Mouse (Mus musculus) myocyte (in vitro differentiated cells): ENCODE measurements at regions not wholly inside any gene's neighbourhood (a gene's known extent, or its start where the extent isn't known, plus 50 kb on each side); places are given as distances from the start of the nearest gene placed in this dataset.

Experiments used
- H3K27me3 ChIP-seq: one replicate; pipeline ENCODE4 v1.6.1; 2011; ENCODE audit not compliant: control insufficient read depth, insufficient read depth, insufficient read length
- H3K36me3 ChIP-seq: one replicate; pipeline ENCODE4 v1.6.1; 2011; ENCODE audit not compliant: control insufficient read depth, insufficient read depth
- H3K4me2 ChIP-seq: one replicate; pipeline ENCODE4 v1.6.1; 2011; ENCODE audit warnings: low read depth, control low read depth
- H3K4me3 ChIP-seq: one replicate; pipeline ENCODE4 v1.5.1; 2011; ENCODE audit warnings: mild to moderate bottlenecking, control low read depth, moderate library complexity
- H3K79me2 ChIP-seq: one replicate; pipeline ENCODE4 v1.6.1; 2011; ENCODE audit not compliant: control insufficient read depth, insufficient read depth
- H3ac ChIP-seq: one replicate; pipeline ENCODE4 v1.6.1; 2011; ENCODE audit not compliant: control insufficient read depth, insufficient read length
- CEBPB ChIP-seq: IDR thresholded peaks from 2 replicates; pipeline ENCODE4 v1.6.1; 2011; ENCODE audit warnings: mild to moderate bottlenecking, moderate library complexity; ENCODE audit not compliant: poor library complexity, insufficient read depth, severe bottlenecking
- E2F4 ChIP-seq: IDR thresholded peaks from one replicate; pipeline ENCODE4 v1.6.1; 2011; ENCODE audit warnings: mild to moderate bottlenecking, control low read depth, moderate library complexity; ENCODE audit not compliant: insufficient read depth
- MAX ChIP-seq: IDR thresholded peaks from one replicate; pipeline ENCODE4 v1.6.1; 2011; ENCODE audit warnings: low read depth, mild to moderate bottlenecking, control low read depth
- MYOD1 ChIP-seq, 3 experiments: IDR thresholded peaks; one replicate each; pipeline ENCODE4 v1.6.1; 2011; ENCODE audit warnings: control low read depth in 2 of 3, low read depth in 2 of 3, mild to moderate bottlenecking in 2 of 3, moderate library complexity in 1 of 3; ENCODE audit not compliant: insufficient read length in 2 of 3, control insufficient read depth in 1 of 3
- MYOG ChIP-seq, 3 experiments: IDR thresholded peaks; one replicate each; pipeline ENCODE4 v1.6.1; 2011; ENCODE audit warnings: control low read depth in 2 of 3, low read depth in 2 of 3, mild to moderate bottlenecking in 2 of 3; ENCODE audit not compliant: insufficient read length in 2 of 3, control insufficient read depth in 1 of 3, insufficient read depth in 1 of 3
- POLR2A ChIP-seq: IDR thresholded peaks from one replicate; pipeline ENCODE4 v1.6.1; 2011; ENCODE audit warnings: low read depth, mild to moderate bottlenecking, control low read depth, moderate library complexity; ENCODE audit not compliant: insufficient read length
- POLR2AphosphoS2 ChIP-seq: IDR thresholded peaks from one replicate; pipeline ENCODE4 v1.6.1; 2011; ENCODE audit warnings: low read depth, control low read depth; ENCODE audit not compliant: insufficient read length
- REST ChIP-seq: IDR thresholded peaks from one replicate; pipeline ENCODE4 v1.6.1; 2011; ENCODE audit warnings: mild to moderate bottlenecking, control low read depth, moderate library complexity; ENCODE audit not compliant: insufficient read depth, insufficient read length
- SRF ChIP-seq: IDR thresholded peaks from one replicate; pipeline ENCODE4 v1.6.1; 2011; ENCODE audit warnings: low read depth; ENCODE audit not compliant: control insufficient read depth, insufficient read length
- TCF12 ChIP-seq: IDR thresholded peaks from one replicate; pipeline ENCODE4 v1.6.1; 2011; ENCODE audit warnings: mild to moderate bottlenecking, control low read depth; ENCODE audit not compliant: poor library complexity, insufficient read depth, severe bottlenecking
- TCF3 ChIP-seq: IDR thresholded peaks from one replicate; pipeline ENCODE4 v1.6.1; 2011; ENCODE audit warnings: low read depth, control low read depth; ENCODE audit not compliant: insufficient read length
- USF1 ChIP-seq: IDR thresholded peaks from one replicate; pipeline ENCODE4 v1.6.1; 2011; ENCODE audit warnings: low read depth, mild to moderate bottlenecking, control low read depth, moderate library complexity

GRCm38 (mm10) chr13:5550354-5550753 is 310.9 kb upstream of the Klf6 start:
- H3ac ChIP-seq = no peak overlapping the region
- no peak overlapping the region for H3K4me2 ChIP-seq
- H3K79me2 ChIP-seq = no peaks in the 10 kb centered on the region
- no peaks in the 10 kb centered on the region for H3K27me3 ChIP-seq
- TF ChIP-seq TCF12 (no peak), USF1 (no peak), TCF3 (no peak), SRF (no peak), MAX (no peak), POLR2AphosphoS2 (no peak), E2F4 (no peak), POLR2A (no peak), MYOD1 (IDR thresholded peaks at IDR 0.05; ENCODE audit: control insufficient read depth in 1 of 3, insufficient read length in 2 of 3, low read depth in 2 of 3) (no peak), MYOG (IDR thresholded peaks at IDR 0.05; ENCODE audit: control insufficient read depth in 1 of 3, insufficient read depth in 1 of 3, insufficient read length in 2 of 3, low read depth in 2 of 3) (no peak), REST (no peak), CEBPB (no peak)
- H3K36me3 ChIP-seq = no peaks in the 10 kb centered on the region
- no peak overlapping the region for H3K4me3 ChIP-seq

- Histone ChIP-seq H3K36me3 (no peaks in the 10 kb centered on the region), H3K4me2 (no peak overlapping the region), H3K79me2 (no peaks in the 10 kb centered on the region), H3K27me3 (no peaks in the 10 kb centered on the region), H3K4me3 (no peak overlapping the region), H3ac (no peak overlapping the region)
- TF ChIP-seq TCF12 = no peak
- no peak for TF ChIP-seq TCF3
- no peak for TF ChIP-seq POLR2A
- no peak for TF ChIP-seq SRF
- TF ChIP-seq E2F4 = no peak
- no peak for TF ChIP-seq POLR2AphosphoS2
- no peak for TF ChIP-seq MYOD1 (IDR thresholded peaks at IDR 0.05; ENCODE audit: control insufficient read depth in 1 of 3, insufficient read length in 2 of 3, low read depth in 2 of 3)
These were observed 310.2 kb upstream of the Klf6 start for GRCm38 (mm10) chr13:5551131-5551530.

GRCm38 (mm10) chr13:5553461-5553860 is 307.8 kb upstream of the Klf6 start:
- Histone ChIP-seq H3K36me3 (no peaks in the 10 kb centered on the region), H3ac (no peak overlapping the region), H3K4me2 (no peak overlapping the region), H3K27me3 (no peaks in the 10 kb centered on the region), H3K4me3 (no peak overlapping the region), H3K79me2 (no peaks in the 10 kb centered on the region)
- TF ChIP-seq MYOD1 (IDR thresholded peaks at IDR 0.05; ENCODE audit: control insufficient read depth in 1 of 3, insufficient read length in 2 of 3, low read depth in 2 of 3) (no peak), USF1 (no peak), CEBPB (no peak), SRF (no peak), TCF3 (no peak), TCF12 (no peak), POLR2AphosphoS2 (no peak), MAX (no peak), REST (no peak), POLR2A (no peak), E2F4 (no peak), MYOG (IDR thresholded peaks at IDR 0.05; ENCODE audit: control insufficient read depth in 1 of 3, insufficient read depth in 1 of 3, insufficient read length in 2 of 3, low read depth in 2 of 3) (no peak)

- Histone ChIP-seq H3K4me2 (no peak overlapping the region), H3K36me3 (no peaks in the 10 kb centered on the region), H3K27me3 (no peaks in the 10 kb centered on the region), H3K4me3 (no peak overlapping the region), H3K79me2 (no peaks in the 10 kb centered on the region), H3ac (no peak overlapping the region)
- TF ChIP-seq USF1 = peak; percentile 26
- no peak for TF ChIP-seq CEBPB
These were observed 303.2 kb upstream of the Klf6 start for GRCm38 (mm10) chr13:5558095-5558494.

- H3K4me2 ChIP-seq = no peak overlapping the region
- no peaks in the 10 kb centered on the region for H3K27me3 ChIP-seq
- no peak overlapping the region for H3K4me3 ChIP-seq
- H3K36me3 ChIP-seq = no peaks in the 10 kb centered on the region
- H3K79me2 ChIP-seq = no peaks in the 10 kb centered on the region
- TF ChIP-seq POLR2A (no peak), CEBPB (no peak)
- H3ac ChIP-seq = no peak overlapping the region
These were observed 294.8 kb upstream of the Klf6 start for GRCm38 (mm10) chr13:5566479-5566878.
